Mouse (Mus musculus) cerebellum, adult 2 months (tissue): Measurements from ENCODE around the gene Camk2n1. TPM values are rescaled to one million over a fixed set of nuclear protein-coding genes. Genes with fewer than 3 reads are reported as not detected.
A peak's percentile ranks its signal among the peaks of the same experiment; 100 is the strongest.

ENCODE experiments used
- DNase-seq, 2 experiments: peaks; one replicate each; pipeline ENCODE4 v3.0.0; 2021
- H3K27ac ChIP-seq: fragments of 200-500 bp; 2 replicates; pipeline ENCODE4 v1.5.1; 2012; ENCODE audit warnings: low read length, control low read depth, inconsistent platforms; ENCODE audit not compliant: insufficient read depth
- H3K27me3 ChIP-seq: fragments of 200-500 bp; 2 replicates; pipeline ENCODE4 v1.6.1; 2012; ENCODE audit warnings: inconsistent platforms, mild to moderate bottlenecking, low read length, moderate library complexity; ENCODE audit not compliant: control insufficient read depth, insufficient read depth
- H3K4me1 ChIP-seq: fragments of 200-500 bp; 2 replicates; pipeline ENCODE4 v1.6.1; 2011; ENCODE audit warnings: low read length; ENCODE audit not compliant: control insufficient read depth, insufficient read depth
- H3K4me3 ChIP-seq: fragments of 200-500 bp; replicated peaks from 2 replicates; pipeline ENCODE3; 2011; ENCODE audit warnings: mild to moderate bottlenecking, low read depth, low read length, control low read depth; ENCODE audit not compliant: insufficient read depth
- CTCF ChIP-seq: fragments of 200-500 bp; IDR thresholded peaks from 2 replicates; pipeline ENCODE4 v1.5.1; 2011; ENCODE audit warnings: low read depth, mild to moderate bottlenecking, control low read depth, low read length, moderate library complexity, borderline replicate concordance; ENCODE audit not compliant: insufficient read depth
- POLR2A ChIP-seq: fragments of 200-500 bp; IDR thresholded peaks from 2 replicates; pipeline ENCODE4 v1.6.1; 2011; ENCODE audit warnings: low read length, control low read depth, borderline replicate concordance; ENCODE audit not compliant: insufficient read depth
- WGBS: fragments of 180-500 bp; shearing (Covaris S2); methylation state at CpG from one replicate; pipeline ENCODE4 v1.1.7; 2018; 5-methylcytosine and 5-hydroxymethylcytosine counted together
- polyA plus RNA-seq: library from polyadenylated mRNA; depleted of rRNA; stranded (reverse); fragments of >200 nt; gene quantifications from 2 replicates; pipeline ENCODE4 v1.2.3, GENCODE M21; 2012

Gene Camk2n1
- polyA plus RNA-seq, 1 experiment = 109 TPM

GRCm38 (mm10) chr4:138449636-138450314, 4.3 kb upstream of the Camk2n1 start:
- Histone ChIP-seq H3K4me3 (no peak overlapping the region), H3K27ac (no peak overlapping the region), H3K4me1 (peaks cover 5% of the 10 kb centered on the region), H3K27me3 (no peaks in the 10 kb centered on the region)
- 54% methylated on average over 12 of the region's 12 CpGs for WGBS
- TF ChIP-seq POLR2A (no peak), CTCF (no peak)
- DNase-seq = no peak

DNA sequence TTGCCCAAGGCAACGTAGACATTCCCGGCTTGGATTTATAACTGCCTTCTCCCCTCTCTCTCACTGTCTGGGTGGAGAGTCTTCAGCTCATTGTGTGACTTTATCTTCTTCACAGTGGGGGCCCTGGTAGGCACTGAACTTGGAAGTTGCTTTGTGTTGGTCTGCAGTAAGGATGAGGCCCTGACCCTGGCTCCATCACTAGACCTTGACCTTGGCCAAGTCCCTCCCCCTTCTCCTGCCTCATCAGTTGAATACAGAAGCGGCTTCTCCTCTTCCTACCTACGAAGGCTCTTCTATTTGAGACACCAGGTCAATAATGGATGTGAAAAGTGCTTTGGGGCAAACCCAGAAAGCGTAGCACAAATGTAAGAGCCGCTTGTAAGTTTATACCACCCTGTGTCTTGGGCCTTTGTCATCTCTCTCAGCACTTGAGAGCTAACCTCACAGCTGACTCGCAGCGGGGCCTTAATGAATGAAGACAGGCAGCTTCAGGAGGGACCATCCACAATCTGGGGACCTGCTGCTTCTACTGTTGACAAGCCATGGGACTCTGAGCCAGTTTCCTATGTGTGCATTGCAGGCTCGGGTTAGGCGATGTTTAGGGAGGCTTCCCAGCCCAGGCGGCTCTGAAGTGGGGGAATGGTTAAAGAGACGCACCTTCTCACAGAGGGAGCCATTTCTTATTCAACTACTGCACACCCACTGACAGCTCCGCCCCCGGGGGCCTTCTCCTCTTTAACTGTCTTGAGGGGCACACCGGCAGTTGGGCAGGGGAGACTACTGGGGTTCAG, 1.6 kb upstream of the Camk2n1 start:
- DNase-seq = no peak
- Histone ChIP-seq H3K4me1 (peaks cover 5% of the 10 kb centered on the region), H3K27ac (peak overlapping the region; percentile 90; the same call in 1 of the 2 replicates), H3K27me3 (no peaks in the 10 kb centered on the region), H3K4me3 (no peak overlapping the region)
- 56% methylated on average over 15 of the region's 15 CpGs for WGBS
- no peak for TF ChIP-seq CTCF
- TF ChIP-seq POLR2A = no peak

- Histone ChIP-seq H3K27me3 (no peaks in the 10 kb centered on the region), H3K4me3 (peak overlapping the region; percentile 81), H3K4me1 (peaks cover 5% of the 10 kb centered on the region), H3K27ac (peak overlapping the region; percentile 90)
- 9% methylated on average over 19 of the region's 19 CpGs for WGBS
- peak in 1 of 2 experiments; percentile 71 for DNase-seq
- TF ChIP-seq CTCF (no peak), POLR2A (no peak; the same call in 1 of the 2 replicates)
Measured at GRCm38 (mm10) chr4:138453097-138453752, 889 bp upstream of the Camk2n1 start.

DNA sequence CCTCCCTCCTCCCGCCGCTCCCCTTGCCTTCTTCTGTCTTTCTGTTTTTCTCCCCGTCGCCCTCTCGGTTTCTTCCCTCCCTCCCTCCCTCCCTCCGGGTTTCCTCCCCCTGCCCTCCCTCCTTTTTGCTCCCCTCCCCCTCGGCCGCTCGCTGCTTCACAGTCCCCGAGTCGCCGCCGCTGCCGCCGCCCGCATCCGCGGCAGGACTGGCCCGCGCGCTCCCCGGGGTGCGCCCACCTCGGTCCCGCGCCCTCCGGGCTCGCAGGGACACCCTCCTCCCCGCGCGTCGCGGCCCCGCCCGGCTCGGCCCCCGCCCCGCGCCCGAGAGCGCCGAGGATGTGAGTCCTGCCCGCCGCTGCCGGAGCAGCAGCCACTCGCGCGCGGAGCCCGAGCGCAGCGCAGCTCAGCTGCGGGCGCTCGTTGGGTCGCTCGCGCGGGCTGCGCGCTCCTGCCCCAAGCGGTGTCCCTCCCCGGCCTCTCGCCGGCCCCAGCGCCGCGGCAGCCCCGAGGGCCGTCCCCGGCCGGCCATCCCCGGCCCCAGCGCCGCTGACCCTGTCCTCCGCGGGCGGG, 542 bp downstream of the Camk2n1 start:
- under 1% methylated on average over 77 of the region's 78 CpGs for WGBS
- TF ChIP-seq POLR2A = 0 out of 2 replicates have a peak, but pooled peaks have one; percentile 6
- no peak for TF ChIP-seq CTCF
- Histone ChIP-seq H3K4me3 (peak overlapping the region; percentile 81), H3K4me1 (peaks cover 5% of the 10 kb centered on the region), H3K27ac (peak overlapping the region; percentile 94), H3K27me3 (no peaks in the 10 kb centered on the region)
- peak; percentile 73 to 81 for DNase-seq

- DNase-seq = peak; percentile 69 to 76
- Histone ChIP-seq H3K27me3 (no peaks in the 10 kb centered on the region), H3K4me1 (peaks cover 5% of the 10 kb centered on the region), H3K4me3 (peak overlapping the region; percentile 81), H3K27ac (peak overlapping the region; percentile 84)
- 2% methylated on average over 58 of the region's 58 CpGs for WGBS
- TF ChIP-seq POLR2A (peak; percentile 15; the same call in 1 of the 2 replicates), CTCF (no peak)
Measured at GRCm38 (mm10) chr4:138455141-138455955, 1.2 kb downstream of the Camk2n1 start.

GRCm38 (mm10) chr4:138455956-138456341, 1.8 kb downstream of the Camk2n1 start:
- Histone ChIP-seq H3K4me3 (peak overlapping the region; percentile 81), H3K4me1 (peaks cover 5% of the 10 kb centered on the region), H3K27ac (peak overlapping the region; percentile 84), H3K27me3 (no peaks in the 10 kb centered on the region)
- TF ChIP-seq CTCF (no peak), POLR2A (no peak)
- peak in 1 of 2 experiments; percentile 47 for DNase-seq
- 1% methylated on average over 16 of the region's 17 CpGs for WGBS

GRCm38 (mm10) chr4:138456536-138456935, 2.4 kb downstream of the Camk2n1 start:
- 31% methylated on average over 8 of the region's 8 CpGs for WGBS
- H3K27ac ChIP-seq = peak overlapping the region; percentile 84; the same call in 1 of the 2 replicates
- no peak for DNase-seq
- H3K4me3 ChIP-seq = peak overlapping the region; percentile 81
- no peak for TF ChIP-seq CTCF
- TF ChIP-seq POLR2A = no peak
- peaks cover 5% of the 10 kb centered on the region for H3K4me1 ChIP-seq
- no peaks in the 10 kb centered on the region for H3K27me3 ChIP-seq
